Mouse (Mus musculus) liver, embryonic 14.5 days (tissue): ENCODE measurements at regions not wholly inside any gene's neighbourhood (a gene's known extent, or its start where the extent isn't known, plus 50 kb on each side); places are given as distances from the start of the nearest gene placed in this dataset.

ENCODE experiments used
- CTCF ChIP-seq: IDR thresholded peaks from 2 replicates; pipeline ENCODE4 v1.5.1; 2016; ENCODE audit warnings: antibody characterized with exemption, low read depth, control low read depth
- EP300 ChIP-seq: IDR thresholded peaks from 2 replicates; pipeline ENCODE4 v1.6.1; 2016; ENCODE audit warnings: antibody characterized with exemption, low read depth

DNA sequence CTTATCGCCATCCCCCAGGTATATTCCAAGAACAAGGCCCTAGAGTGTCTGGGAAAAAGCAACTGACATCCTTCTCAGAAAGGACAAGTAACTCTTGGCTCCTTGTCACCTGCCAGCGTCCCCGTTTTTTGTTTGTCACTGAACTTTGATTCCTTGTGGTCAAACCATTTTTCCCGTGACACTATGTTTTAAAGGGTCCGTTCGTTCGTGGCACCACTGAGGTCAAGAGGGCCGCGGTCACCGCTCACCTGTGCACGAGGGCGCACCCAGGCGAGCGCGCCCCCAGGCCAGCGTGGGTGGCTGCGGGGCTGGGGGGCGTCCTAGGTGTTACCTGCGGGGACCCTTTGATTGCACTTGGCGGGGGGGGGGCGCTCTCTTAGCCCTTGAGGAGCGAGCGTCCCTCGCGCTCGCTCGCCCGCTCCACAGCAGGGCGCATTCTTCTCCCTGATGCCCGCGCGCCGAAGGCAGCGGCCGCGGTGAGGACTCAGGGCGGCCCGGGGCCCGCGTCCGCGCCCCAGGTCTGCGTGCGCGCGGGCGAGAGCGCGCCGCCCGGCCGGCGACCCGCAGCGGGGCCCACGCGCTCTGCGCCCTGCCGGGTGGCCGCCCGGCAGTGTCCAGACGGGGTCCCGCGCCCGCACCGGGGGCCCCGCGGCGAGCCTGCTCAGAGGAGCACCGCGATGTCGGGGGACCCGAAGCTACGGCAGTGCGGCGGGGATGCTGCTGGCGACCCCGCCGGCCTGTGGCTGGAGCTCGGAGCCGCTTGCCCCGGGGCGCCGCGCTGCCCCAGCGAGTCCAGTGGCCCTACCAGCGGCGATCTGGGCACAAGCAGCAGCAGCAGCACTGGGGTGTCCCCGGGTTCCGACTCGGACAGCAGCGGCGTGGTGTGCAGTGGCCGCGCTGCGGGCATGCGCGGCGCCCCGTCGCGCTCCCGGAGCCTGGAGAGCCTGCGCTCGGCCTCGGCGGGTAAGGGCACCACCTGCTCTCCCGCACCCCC lies 92.5 kb downstream of the Fam168b start:
- TF ChIP-seq CTCF: no peak
- TF ChIP-seq EP300: no peak
